Mouse (Mus musculus): ENCODE measurements around the gene Cdc25b. TPM values are rescaled to one million over a fixed set of nuclear protein-coding genes. Genes with fewer than 3 reads are reported as not detected.

The Cdc25b gene
- polyA plus RNA-seq, 1 experiment from 2014 or later: 18.5 TPM

GRCm38 (mm10) chr2:131154036-131154435 lies 32.7 kb upstream of the Cdc25b start:
- Histone ChIP-seq H3K9me3 (replicated peaks; ENCODE audit: control insufficient read depth, low read length, poor library complexity, severe bottlenecking) (no peaks in the 10 kb centered on the region), H3K36me3 (ENCODE audit: control insufficient read depth, insufficient read depth, low read length) (peaks cover 4% of the 10 kb centered on the region; the same call in 1 of the 2 replicates), H3K27ac (ENCODE audit: low read length) (no peak overlapping the region), H3K27me3 (ENCODE audit: control insufficient read depth, insufficient read depth, low read depth, low read length) (no peaks in the 10 kb centered on the region), H3K9ac (ENCODE audit: low read depth, low read length) (no peak overlapping the region), H3K4me3 (ENCODE audit: low read depth, low read length) (no peak overlapping the region), H3K4me2 (ENCODE audit: low read length) (no peak overlapping the region), H3K4me1 (ENCODE audit: control insufficient read depth, insufficient read depth, low read length) (peaks cover 18% of the 10 kb centered on the region)
- WGBS: 93% methylated on average over 4 of the region's 4 CpGs
- no peak for ATAC-seq

GRCm38 (mm10) chr2:131156987-131157386 lies 29.8 kb upstream of the Cdc25b start:
- ATAC-seq: no peak

GRCm38 (mm10) chr2:131159491-131159910 lies 27.2 kb upstream of the Cdc25b start:
- Histone ChIP-seq H3K9ac (ENCODE audit: low read depth, low read length) (peak overlapping the region; percentile 90), H3K4me1 (ENCODE audit: control insufficient read depth, insufficient read depth, low read length) (peaks cover 25% of the 10 kb centered on the region), H3K36me3 (ENCODE audit: control insufficient read depth, insufficient read depth, low read length) (no peaks in the 10 kb centered on the region), H3K27me3 (ENCODE audit: control insufficient read depth, insufficient read depth, low read depth, low read length) (no peaks in the 10 kb centered on the region), H3K27ac (ENCODE audit: low read length) (peak overlapping the region; percentile 94), H3K4me2 (ENCODE audit: low read length) (peak overlapping the region; percentile 74), H3K4me3 (ENCODE audit: low read depth, low read length) (peak overlapping the region; percentile 84), H3K9me3 (replicated peaks; ENCODE audit: control insufficient read depth, low read length, poor library complexity, severe bottlenecking) (no peaks in the 10 kb centered on the region)
- WGBS: 0% methylated on average over 18 of the region's 18 CpGs
- peak; percentile 70 for ATAC-seq

More at GRCm38 (mm10) chr2:131156987-131157386, 29.8 kb upstream of the Cdc25b start:
- H3K4me2 ChIP-seq (ENCODE audit: low read length): no peak overlapping the region
- H3K4me3 ChIP-seq (ENCODE audit: low read depth, low read length): no peak overlapping the region
- no peak overlapping the region for H3K9ac ChIP-seq (ENCODE audit: low read depth, low read length)
- H3K9me3 ChIP-seq (replicated peaks; ENCODE audit: control insufficient read depth, low read length, poor library complexity, severe bottlenecking): no peaks in the 10 kb centered on the region
- H3K36me3 ChIP-seq (ENCODE audit: control insufficient read depth, insufficient read depth, low read length): no peaks in the 10 kb centered on the region; the same call in 1 of the 2 replicates
- H3K27ac ChIP-seq (ENCODE audit: low read length): no peak overlapping the region
- H3K4me1 ChIP-seq (ENCODE audit: control insufficient read depth, insufficient read depth, low read length): peaks cover 25% of the 10 kb centered on the region
- H3K27me3 ChIP-seq (ENCODE audit: control insufficient read depth, insufficient read depth, low read depth, low read length): no peaks in the 10 kb centered on the region
- WGBS: 91% methylated on average over 7 of the region's 7 CpGs

DNA sequence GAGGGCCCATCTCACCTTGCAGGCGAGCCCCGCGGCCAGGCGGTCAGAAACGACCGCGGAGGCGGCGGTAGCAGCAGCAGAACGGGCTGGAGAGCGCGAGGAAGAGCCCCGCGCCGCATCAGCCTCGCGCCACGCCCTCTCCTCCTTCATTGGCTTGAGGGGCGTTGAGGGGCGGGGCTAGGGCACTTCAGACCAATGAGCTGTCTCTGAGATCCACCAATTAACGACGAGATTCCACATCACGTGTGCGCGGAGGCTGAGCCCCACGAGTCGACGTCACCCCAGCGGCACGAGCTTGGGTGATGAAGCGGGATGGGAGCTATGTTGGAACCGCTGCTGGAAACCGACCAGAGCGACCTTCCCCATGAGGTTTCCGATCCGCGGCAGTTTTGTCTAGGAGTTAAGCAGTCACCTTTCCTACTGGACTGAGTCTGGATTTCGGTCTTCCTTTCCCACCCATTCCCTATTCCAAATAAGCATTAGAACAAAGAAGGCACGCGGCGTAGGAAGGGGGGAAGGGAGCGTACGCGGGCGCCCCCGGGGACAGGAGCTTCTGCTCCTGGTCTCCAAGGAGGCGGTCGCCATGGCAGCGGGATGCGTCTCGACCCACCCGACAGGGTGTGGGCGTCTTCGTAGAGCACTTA lies 26.7 kb upstream of the Cdc25b start, which contains the start of gene 1700037H04Rik:
Gene 1700037H04Rik (minus strand): TSS at position 144 of the 644 bp plus-strand sequence.
- peak within 1 kb of the TSS; percentile 90 for H3K9ac ChIP-seq (ENCODE audit: low read depth, low read length)
- peaks cover 25% of the 10 kb centered on the region for H3K4me1 ChIP-seq (ENCODE audit: control insufficient read depth, insufficient read depth, low read length)
- peak within 1 kb of the TSS; percentile 84 for H3K4me3 ChIP-seq (ENCODE audit: low read depth, low read length)
- no peaks in the 10 kb centered on the region for H3K27me3 ChIP-seq (ENCODE audit: control insufficient read depth, insufficient read depth, low read depth, low read length)
- H3K4me2 ChIP-seq (ENCODE audit: low read length): peak within 1 kb of the TSS; percentile 94
- no peaks in the 10 kb centered on the region for H3K36me3 ChIP-seq (ENCODE audit: control insufficient read depth, insufficient read depth, low read length)
- WGBS: under 1% methylated on average over 52 of the region's 54 CpGs
- no peaks in the 10 kb centered on the region for H3K9me3 ChIP-seq (replicated peaks; ENCODE audit: control insufficient read depth, low read length, poor library complexity, severe bottlenecking)
- H3K27ac ChIP-seq (ENCODE audit: low read length): peak within 1 kb of the TSS; percentile 94
- ATAC-seq: peak; percentile 95

- no peaks in the 10 kb centered on the region for H3K9me3 ChIP-seq (replicated peaks; ENCODE audit: control insufficient read depth, low read length, poor library complexity, severe bottlenecking)
- H3K36me3 ChIP-seq (ENCODE audit: control insufficient read depth, insufficient read depth, low read length): no peaks in the 10 kb centered on the region
- H3K27me3 ChIP-seq (ENCODE audit: control insufficient read depth, insufficient read depth, low read depth, low read length): no peaks in the 10 kb centered on the region
- peak overlapping the region; percentile 79 for H3K9ac ChIP-seq (ENCODE audit: low read depth, low read length)
- H3K4me3 ChIP-seq (ENCODE audit: low read depth, low read length): peak overlapping the region; percentile 84
- peak overlapping the region; percentile 94 for H3K4me2 ChIP-seq (ENCODE audit: low read length)
- WGBS: under 1% methylated on average over 17 of the region's 17 CpGs
- H3K27ac ChIP-seq (ENCODE audit: low read length): peak overlapping the region; percentile 94
- ATAC-seq: no peak
- H3K4me1 ChIP-seq (ENCODE audit: control insufficient read depth, insufficient read depth, low read length): peaks cover 25% of the 10 kb centered on the region
Observed at GRCm38 (mm10) chr2:131160671-131161111, 26.1 kb upstream of the Cdc25b start.

DNA sequence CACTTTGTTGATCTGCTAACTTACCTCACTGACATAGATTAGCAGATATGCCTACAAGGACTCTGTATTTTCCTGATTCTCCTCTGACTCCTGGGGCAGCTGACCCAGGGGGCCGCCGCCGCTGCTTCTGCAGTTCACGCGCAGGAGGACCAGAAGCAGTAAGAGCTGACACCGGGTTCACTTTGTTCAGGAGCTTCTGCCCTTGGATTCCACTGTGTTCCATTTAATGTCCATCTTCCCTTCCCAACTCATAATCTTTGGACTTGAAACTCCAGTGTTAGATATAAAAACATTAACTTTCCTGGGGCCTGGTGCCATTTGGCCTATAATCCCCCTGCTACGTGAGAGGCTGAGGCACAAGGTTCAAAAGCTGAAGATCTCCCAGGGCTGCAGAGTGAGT lies 22.8 kb upstream of the Cdc25b start:
- no peaks in the 10 kb centered on the region for H3K36me3 ChIP-seq (ENCODE audit: control insufficient read depth, insufficient read depth, low read length)
- 78% methylated on average over 7 of the region's 7 CpGs for WGBS
- no peak overlapping the region for H3K4me3 ChIP-seq (ENCODE audit: low read depth, low read length)
- no peaks in the 10 kb centered on the region for H3K9me3 ChIP-seq (replicated peaks; ENCODE audit: control insufficient read depth, low read length, poor library complexity, severe bottlenecking)
- peaks cover 9% of the 10 kb centered on the region for H3K4me1 ChIP-seq (ENCODE audit: control insufficient read depth, insufficient read depth, low read length)
- no peaks in the 10 kb centered on the region for H3K27me3 ChIP-seq (ENCODE audit: control insufficient read depth, insufficient read depth, low read depth, low read length)
- H3K4me2 ChIP-seq (ENCODE audit: low read length): no peak overlapping the region
- no peak overlapping the region for H3K9ac ChIP-seq (ENCODE audit: low read depth, low read length)
- no peak overlapping the region for H3K27ac ChIP-seq (ENCODE audit: low read length)
- ATAC-seq: no peak

GRCm38 (mm10) chr2:131166172-131166571 lies 20.6 kb upstream of the Cdc25b start:
- no peak overlapping the region for H3K27ac ChIP-seq (ENCODE audit: low read length)
- 88% methylated on average over 2 of the region's 2 CpGs for WGBS
- H3K4me3 ChIP-seq (ENCODE audit: low read depth, low read length): no peak overlapping the region
- peaks cover 3% of the 10 kb centered on the region; the same call in 1 of the 2 replicates for H3K36me3 ChIP-seq (ENCODE audit: control insufficient read depth, insufficient read depth, low read length)
- peaks cover 3% of the 10 kb centered on the region for H3K27me3 ChIP-seq (ENCODE audit: control insufficient read depth, insufficient read depth, low read depth, low read length)
- ATAC-seq: no peak
- H3K9me3 ChIP-seq (replicated peaks; ENCODE audit: control insufficient read depth, low read length, poor library complexity, severe bottlenecking): no peaks in the 10 kb centered on the region
- H3K9ac ChIP-seq (ENCODE audit: low read depth, low read length): no peak overlapping the region
- no peak overlapping the region for H3K4me2 ChIP-seq (ENCODE audit: low read length)
- peaks cover 1% of the 10 kb centered on the region for H3K4me1 ChIP-seq (ENCODE audit: control insufficient read depth, insufficient read depth, low read length)

DNA sequence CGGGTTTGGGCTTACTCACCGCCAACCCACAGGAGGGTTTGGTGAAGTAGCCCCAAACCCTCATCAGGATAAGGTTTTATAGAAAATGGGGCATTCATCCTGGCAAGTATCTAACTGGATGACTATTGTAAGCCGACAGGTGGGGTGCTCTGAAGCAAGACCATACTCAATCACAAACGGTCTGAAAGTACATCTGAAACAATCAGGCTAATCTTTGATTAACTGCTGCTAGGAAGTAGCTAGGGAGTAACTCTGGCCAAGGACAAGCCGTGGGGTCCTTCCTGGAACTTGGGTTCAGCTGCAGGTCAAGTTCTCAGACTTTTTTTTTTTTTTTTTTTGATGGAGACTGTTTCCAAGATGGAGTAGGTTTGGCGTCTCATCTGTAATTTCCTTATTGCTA lies 18.8 kb upstream of the Cdc25b start:
- Histone ChIP-seq H3K27me3 (ENCODE audit: control insufficient read depth, insufficient read depth, low read depth, low read length) (peaks cover 19% of the 10 kb centered on the region), H3K4me3 (ENCODE audit: low read depth, low read length) (no peak overlapping the region), H3K9ac (ENCODE audit: low read depth, low read length) (no peak overlapping the region), H3K4me2 (ENCODE audit: low read length) (no peak overlapping the region), H3K9me3 (replicated peaks; ENCODE audit: control insufficient read depth, low read length, poor library complexity, severe bottlenecking) (no peaks in the 10 kb centered on the region), H3K36me3 (ENCODE audit: control insufficient read depth, insufficient read depth, low read length) (peaks cover 3% of the 10 kb centered on the region; the same call in 1 of the 2 replicates), H3K27ac (ENCODE audit: low read length) (no peak overlapping the region), H3K4me1 (ENCODE audit: control insufficient read depth, insufficient read depth, low read length) (no peaks in the 10 kb centered on the region)
- 81% methylated on average over 6 of the region's 6 CpGs for WGBS
- no peak for ATAC-seq

- ATAC-seq: no peak; the same call in 1 of the 2 replicates
- no peaks in the 10 kb centered on the region for H3K9me3 ChIP-seq (replicated peaks; ENCODE audit: control insufficient read depth, low read length, poor library complexity, severe bottlenecking)
- peaks cover 5% of the 10 kb centered on the region for H3K4me1 ChIP-seq (ENCODE audit: control insufficient read depth, insufficient read depth, low read length)
- no peak overlapping the region for H3K4me2 ChIP-seq (ENCODE audit: low read length)
- H3K9ac ChIP-seq (ENCODE audit: low read depth, low read length): no peak overlapping the region
- H3K36me3 ChIP-seq (ENCODE audit: control insufficient read depth, insufficient read depth, low read length): peaks cover 3% of the 10 kb centered on the region; the same call in 1 of the 2 replicates
- no peak overlapping the region for H3K4me3 ChIP-seq (ENCODE audit: low read depth, low read length)
- H3K27me3 ChIP-seq (ENCODE audit: control insufficient read depth, insufficient read depth, low read depth, low read length): peaks cover 23% of the 10 kb centered on the region
- no peak overlapping the region for H3K27ac ChIP-seq (ENCODE audit: low read length)
- WGBS: 52% methylated on average over 1 of the region's 1 CpGs
Observed at GRCm38 (mm10) chr2:131168914-131169313, 17.8 kb upstream of the Cdc25b start.
